Mouse (Mus musculus) heart, embryonic 16.5 days (tissue): Measurements from ENCODE around the gene Hpn. TPM values are rescaled to one million over a fixed set of nuclear protein-coding genes. Genes with fewer than 3 reads are reported as not detected.

Experiments used
- ATAC-seq: fragments of 200-750 bp; cut with Nextera tagmentation; replicated peaks from 2 replicates; pipeline ENCODE4 v1.8.0; 2017; ENCODE audit warnings: moderate number of reproducible peaks; ENCODE audit not compliant: insufficient read depth, low FRiP score; ENCODE audit errors: extremely low read depth
- H3K27ac ChIP-seq: fragments of 300-500 bp; sonication (generic); 2 replicates; pipeline ENCODE4 v1.5.1; 2014; ENCODE audit warnings: mild to moderate bottlenecking, low read length, control low read depth, moderate library complexity
- H3K27me3 ChIP-seq: fragments of 300-500 bp; sonication (generic); 2 replicates; pipeline ENCODE4 v1.6.1; 2014; ENCODE audit warnings: low read length, mixed read lengths; ENCODE audit not compliant: control insufficient read depth, insufficient read depth
- H3K36me3 ChIP-seq: fragments of 300-500 bp; sonication (generic); 2 replicates; pipeline ENCODE4 v1.6.1; 2014; ENCODE audit not compliant: control insufficient read depth, insufficient read depth
- H3K4me1 ChIP-seq: fragments of 300-500 bp; sonication (generic); 2 replicates; pipeline ENCODE4 v1.6.1; 2014; ENCODE audit warnings: low read length, mixed read lengths; ENCODE audit not compliant: control insufficient read depth, insufficient read depth
- H3K4me2 ChIP-seq: fragments of 300-500 bp; sonication (generic); 2 replicates; pipeline ENCODE4 v1.6.1; 2014; ENCODE audit warnings: low read depth, mild to moderate bottlenecking, control low read depth, low read length
- H3K4me3 ChIP-seq: fragments of 300-500 bp; sonication (generic); 2 replicates; pipeline ENCODE4 v1.5.1; 2014; ENCODE audit warnings: mild to moderate bottlenecking, control low read depth, low read length
- H3K9ac ChIP-seq: fragments of 300-500 bp; sonication (generic); 2 replicates; pipeline ENCODE4 v1.6.1; 2014; ENCODE audit warnings: low read length, control low read depth
- H3K9me3 ChIP-seq: fragments of 300-500 bp; sonication (generic); replicated peaks from 2 replicates; pipeline ENCODE4 v1.6.1; 2016; ENCODE audit warnings: low read length; ENCODE audit not compliant: control insufficient read depth
- WGBS: fragments of 180-500 bp; shearing (Covaris S2); extraction: QIAGEN DNeasy Blood & Tissue Kit; methylation state at CpG from one replicate; pipeline ENCODE4 v1.1.7; 2014; 5-methylcytosine and 5-hydroxymethylcytosine counted together
- polyA plus RNA-seq: library from polyadenylated mRNA; unstranded; fragments of >200 nt; fragmentation: Nextera tagmentation; extraction: Ambion mirVana; gene quantifications from 2 replicates; pipeline ENCODE4 v1.2.1, GENCODE M21; 2015

Hpn gene
- 2.6 and 3.1 TPM in 2 replicates for polyA plus RNA-seq

- Histone ChIP-seq H3K4me1 (peaks cover 27% of the 10 kb centered on the region), H3K4me2 (peak within 1 kb of the TSS; percentile 43), H3K27me3 (no peaks in the 10 kb centered on the region), H3K36me3 (no peaks in the 10 kb centered on the region), H3K9ac (peak within 1 kb of the TSS; percentile 60), H3K27ac (peak within 1 kb of the TSS; percentile 69), H3K4me3 (no peak within 1 kb of the TSS), H3K9me3 (no peaks in the 10 kb centered on the region)
- WGBS = 27% methylated on average over 13 of the region's 15 CpGs
- ATAC-seq = 0 out of 2 replicates have a peak, but pooled peaks have one; percentile 26
These were observed at the start of gene Hpn for GRCm38 (mm10) chr7:31115182-31115581. Gene Hpn, minus strand, starts transcription at chr7:31115290.

DNA sequence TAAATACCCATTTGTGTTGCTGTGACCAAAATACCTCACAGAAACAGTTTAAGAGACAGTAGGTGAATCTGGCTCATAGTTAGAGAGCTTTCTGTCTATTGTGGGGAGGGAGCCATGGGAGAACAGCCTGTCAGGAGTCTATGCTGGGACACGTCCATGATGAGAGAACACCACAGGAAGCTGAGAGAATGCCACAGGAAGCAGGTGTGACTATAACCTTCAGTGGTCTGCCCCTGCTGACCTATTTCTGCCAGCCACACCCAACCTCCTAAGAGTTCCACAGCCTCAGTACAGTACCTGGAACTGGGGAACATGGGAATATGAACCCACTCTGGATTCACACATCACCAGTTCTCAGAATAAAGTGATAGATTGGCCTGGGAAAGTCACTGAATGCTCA, 49.7 kb upstream of the Hpn start:
- ATAC-seq = no peak
- Histone ChIP-seq H3K9me3 (no peaks in the 10 kb centered on the region), H3K27ac (no peak overlapping the region), H3K36me3 (no peaks in the 10 kb centered on the region), H3K9ac (no peak overlapping the region), H3K4me2 (no peak overlapping the region), H3K4me1 (peaks cover 3% of the 10 kb centered on the region; the same call in 1 of the 2 replicates), H3K27me3 (no peaks in the 10 kb centered on the region), H3K4me3 (no peak overlapping the region)
- 57% methylated on average over 1 of the region's 1 CpGs for WGBS

GRCm38 (mm10) chr7:31163666-31164577, 48.8 kb upstream of the Hpn start:
- H3K9me3 ChIP-seq = no peaks in the 10 kb centered on the region
- H3K4me1 ChIP-seq = peaks cover 3% of the 10 kb centered on the region; the same call in 1 of the 2 replicates
- no peak overlapping the region for H3K9ac ChIP-seq
- no peak for ATAC-seq
- 61% methylated on average over 3 of the region's 3 CpGs for WGBS
- no peak overlapping the region for H3K27ac ChIP-seq
- H3K27me3 ChIP-seq = no peaks in the 10 kb centered on the region
- H3K4me2 ChIP-seq = no peak overlapping the region
- no peaks in the 10 kb centered on the region for H3K36me3 ChIP-seq
- no peak overlapping the region for H3K4me3 ChIP-seq

- Histone ChIP-seq H3K4me1 (no peaks in the 10 kb centered on the region), H3K9me3 (no peaks in the 10 kb centered on the region), H3K4me3 (no peak overlapping the region), H3K27ac (no peak overlapping the region), H3K9ac (no peak overlapping the region), H3K27me3 (no peaks in the 10 kb centered on the region), H3K36me3 (no peaks in the 10 kb centered on the region), H3K4me2 (no peak overlapping the region)
- ATAC-seq = no peak
- WGBS = 65% methylated on average over 11 of the region's 11 CpGs
These were observed 47.2 kb upstream of the Hpn start for GRCm38 (mm10) chr7:31162324-31162723.

DNA sequence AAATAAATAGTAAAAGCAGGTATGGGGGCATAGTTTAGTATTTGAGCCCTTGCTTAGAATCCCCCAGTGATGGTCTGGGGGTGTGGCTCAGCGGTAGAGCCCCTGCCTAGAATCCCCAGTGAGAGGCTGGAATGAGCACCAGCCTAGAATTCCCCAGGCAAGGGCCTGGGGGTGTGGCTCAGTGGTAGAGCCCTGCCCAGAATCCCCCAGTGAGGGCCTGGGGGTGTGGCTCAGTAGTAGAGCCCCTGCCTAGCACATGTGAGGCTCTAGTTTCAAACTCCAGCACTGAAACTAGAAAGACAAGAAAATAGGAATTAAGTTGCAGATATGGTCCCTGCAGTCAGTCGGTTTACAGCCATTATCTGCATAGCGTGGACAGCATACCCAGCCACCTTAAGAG, 46.7 kb upstream of the Hpn start:
- Histone ChIP-seq H3K27me3 (no peaks in the 10 kb centered on the region), H3K4me2 (no peak overlapping the region), H3K27ac (no peak overlapping the region), H3K4me1 (no peaks in the 10 kb centered on the region), H3K4me3 (no peak overlapping the region), H3K9me3 (no peaks in the 10 kb centered on the region), H3K9ac (no peak overlapping the region), H3K36me3 (no peaks in the 10 kb centered on the region)
- 0 out of 2 replicates have a peak, but pooled peaks have one; percentile 45 for ATAC-seq
- WGBS = 60% methylated on average over 3 of the region's 3 CpGs

DNA sequence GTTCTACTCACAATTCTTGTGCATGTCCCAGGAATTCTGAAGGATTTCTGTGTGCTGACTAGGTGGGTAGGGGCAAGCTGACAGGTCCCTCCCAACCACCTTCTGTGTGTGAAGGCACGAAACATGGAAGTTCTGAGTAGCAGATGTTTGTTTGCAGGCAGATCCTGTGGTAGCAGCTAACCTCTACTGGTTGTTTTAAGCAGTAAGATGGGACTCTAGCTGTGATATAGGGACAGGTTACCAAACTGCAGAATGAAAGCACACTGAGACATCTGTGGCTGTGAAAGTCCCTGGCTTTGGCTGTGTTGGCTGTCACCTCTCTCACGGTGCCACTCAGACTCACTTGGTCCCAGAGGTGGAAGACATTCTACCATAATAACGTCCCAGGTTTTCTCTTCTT, 46.2 kb upstream of the Hpn start:
- Histone ChIP-seq H3K4me3 (no peak overlapping the region), H3K36me3 (no peaks in the 10 kb centered on the region), H3K9ac (no peak overlapping the region), H3K27ac (no peak overlapping the region), H3K27me3 (no peaks in the 10 kb centered on the region), H3K4me2 (no peak overlapping the region), H3K4me1 (peaks cover 2% of the 10 kb centered on the region; the same call in 1 of the 2 replicates), H3K9me3 (no peaks in the 10 kb centered on the region)
- no peak for ATAC-seq
- 78% methylated on average over 3 of the region's 3 CpGs for WGBS

DNA sequence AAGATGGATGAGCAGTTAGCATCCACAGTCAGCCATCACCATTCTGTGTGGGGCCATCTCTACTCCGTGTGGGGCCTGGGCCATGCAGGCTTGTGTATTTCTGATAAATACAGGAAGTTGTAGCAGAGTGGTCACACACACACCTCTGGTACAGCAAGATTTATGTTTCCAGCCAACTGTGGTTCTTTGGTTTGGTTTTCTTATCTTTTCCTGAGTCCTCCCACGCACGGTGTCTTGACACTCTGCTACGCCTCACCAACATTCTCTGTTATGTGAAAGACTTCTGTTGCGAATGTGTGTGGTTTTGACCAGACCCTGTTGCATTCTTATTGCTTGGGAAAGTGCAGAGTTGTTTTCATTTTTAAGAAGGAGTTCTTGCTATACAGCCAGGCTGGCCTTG, 45.7 kb upstream of the Hpn start:
- no peaks in the 10 kb centered on the region for H3K9me3 ChIP-seq
- no peak overlapping the region for H3K9ac ChIP-seq
- peaks cover 6% of the 10 kb centered on the region for H3K4me1 ChIP-seq
- H3K36me3 ChIP-seq = no peaks in the 10 kb centered on the region
- no peak overlapping the region for H3K4me3 ChIP-seq
- H3K27me3 ChIP-seq = no peaks in the 10 kb centered on the region
- ATAC-seq = no peak
- H3K27ac ChIP-seq = no peak overlapping the region
- 49% methylated on average over 5 of the region's 5 CpGs for whole genome bisulfite sequencing
- no peak overlapping the region for H3K4me2 ChIP-seq

GRCm38 (mm10) chr7:31156034-31156928, 41.2 kb upstream of the Hpn start:
- 30% methylated on average over 16 of the region's 19 CpGs for WGBS
- Histone ChIP-seq H3K4me3 (no peak overlapping the region), H3K36me3 (no peaks in the 10 kb centered on the region), H3K4me1 (peaks cover 16% of the 10 kb centered on the region), H3K9me3 (no peaks in the 10 kb centered on the region), H3K9ac (peak overlapping the region; percentile 54), H3K27me3 (no peaks in the 10 kb centered on the region), H3K4me2 (peak overlapping the region; percentile 30), H3K27ac (peak overlapping the region; percentile 46)
- 0 out of 2 replicates have a peak, but pooled peaks have one; percentile 12 for ATAC-seq
